Mouse (Mus musculus) granulocyte monocyte progenitor cell, adult 5-6 weeks (primary cell): ENCODE results near the gene Dffa. TPM values are rescaled to one million over a fixed set of nuclear protein-coding genes. Genes with fewer than 3 reads are reported as not detected.

ENCODE experiments used
- total RNA-seq, 2 experiments: library from RNA; stranded (forward) in 1 of 2; stranded (reverse) in 1 of 2; fragments of 200-712, 200-1000 nt in 1 of 2; fragments of >200 nt in 1 of 2; fragmentation: Nextera tagmentation in 1 of 2; gene quantifications; 2 replicates each; pipeline ENCODE4 v1.2.3; 2014 to 2017

The Dffa gene
- total RNA-seq, 2 experiments from 2014 or later: 24.6 to 26.8 TPM

Other genes starting within 250 kb of the Dffa start
- 12.0 and 19.9 TPM in 2 replicates for gene Pex14, start 4.3 kb upstream of the Dffa start, total RNA-seq (2014; fragmentation: Nextera tagmentation)
- 12.5 and 13.6 TPM in 2 replicates for gene Pex14, start 4.3 kb upstream of the Dffa start, total RNA-seq (2017)
- gene Cort, start 22.6 kb downstream of the Dffa start, total RNA-seq (2014; fragmentation: Nextera tagmentation): 0.92 TPM in 1 of 2 replicates, not detected in the other
- gene Cort, start 22.6 kb downstream of the Dffa start, total RNA-seq (2017): not detected in 2 replicates
- gene Cenps, start 33.5 kb downstream of the Dffa start, total RNA-seq (2014; fragmentation: Nextera tagmentation): 29.2 and 36.6 TPM in 2 replicates
- 19.4 and 25.6 TPM in 2 replicates for gene Cenps, start 33.5 kb downstream of the Dffa start, total RNA-seq (2017)
- gene Pgd, start 62.6 kb downstream of the Dffa start, total RNA-seq (2014; fragmentation: Nextera tagmentation): 220 and 237 TPM in 2 replicates
- gene Pgd, start 62.6 kb downstream of the Dffa start, total RNA-seq (2017): 140 and 162 TPM in 2 replicates
- gene Kif1b, start 203.5 kb downstream of the Dffa start, total RNA-seq (2014; fragmentation: Nextera tagmentation): 15.2 and 24.2 TPM in 2 replicates
- 25.5 and 26.3 TPM in 2 replicates for gene Kif1b, start 203.5 kb downstream of the Dffa start, total RNA-seq (2017)